Mouse (Mus musculus) midbrain, embryonic 10.5 days (tissue): Measurements from ENCODE around the gene Ryr2. TPM values are rescaled to one million over a fixed set of nuclear protein-coding genes. Genes with fewer than 3 reads are reported as not detected.
"Not testable (repeated sequence)": the region's sequence is repeated elsewhere in the genome, so short reads cannot be mapped to it uniquely, and the experiment has no call there.

Experiments used
- DNase-seq: peaks from one replicate; pipeline ENCODE4 v3.0.0-alpha.2; 2017; ENCODE audit warnings: low spot score
- H3K27ac ChIP-seq: fragments of 300-500 bp; sonication (generic); replicated peaks from 2 replicates; pipeline ENCODE4 v1.5.1; 2016; ENCODE audit warnings: mild to moderate bottlenecking
- H3K27me3 ChIP-seq: fragments of 300-500 bp; sonication (generic); 2 replicates; pipeline ENCODE4 v1.6.1; 2016; ENCODE audit warnings: low read depth, mild to moderate bottlenecking; ENCODE audit not compliant: poor library complexity, severe bottlenecking
- H3K36me3 ChIP-seq: fragments of 300-500 bp; sonication (generic); 2 replicates; pipeline ENCODE4 v1.6.1; 2016; ENCODE audit warnings: mild to moderate bottlenecking, moderate library complexity
- H3K4me1 ChIP-seq: fragments of 300-500 bp; sonication (generic); 2 replicates; pipeline ENCODE4 v1.6.1; 2016
- H3K4me3 ChIP-seq: fragments of 300-500 bp; sonication (generic); 2 replicates; pipeline ENCODE4 v1.5.1; 2016; ENCODE audit warnings: mild to moderate bottlenecking, moderate library complexity
- H3K9me3 ChIP-seq: fragments of 300-500 bp; sonication (generic); replicated peaks from 2 replicates; pipeline ENCODE4 v1.6.1; 2016; ENCODE audit warnings: mild to moderate bottlenecking
- WGBS: fragments of 180-500 bp; shearing (Covaris S2); methylation state at CpG from one replicate; pipeline ENCODE4 v1.1.7; 2016; 5-methylcytosine and 5-hydroxymethylcytosine counted together
- polyA plus RNA-seq: library from polyadenylated mRNA; unstranded; fragments of >200 nt; fragmentation: Nextera tagmentation; extraction: Ambion mirVana; gene quantifications from 2 replicates; pipeline ENCODE4 v1.2.1, GENCODE M21; 2016

The Ryr2 gene
- 0.07 and 0.31 TPM in 2 replicates for polyA plus RNA-seq

- WGBS, result 8% methylated on average over 56 of the region's 64 CpGs
- Histone ChIP-seq H3K36me3 (no peaks in the 10 kb centered on the region), H3K27ac (peak within 1 kb of the TSS; percentile 71), H3K27me3 (peaks cover 60% of the 10 kb centered on the region), H3K9me3 (no peaks in the 10 kb centered on the region), H3K4me3 (peak within 1 kb of the TSS; percentile 79), H3K4me1 (peaks cover 20% of the 10 kb centered on the region)
- peak; percentile 80 for DNase-seq
Observed at GRCm38 (mm10) chr13:12106662-12107632, at the start of gene Ryr2. Gene Ryr2, minus strand, starts transcription at chr13:12106945.

- no peaks in the 10 kb centered on the region for H3K9me3 ChIP-seq
- H3K4me3 ChIP-seq, result no peak overlapping the region
- H3K36me3 ChIP-seq, result no peaks in the 10 kb centered on the region
- no peak overlapping the region for H3K27ac ChIP-seq
- H3K4me1 ChIP-seq, result peaks cover 2% of the 10 kb centered on the region; the same call in 1 of the 2 replicates
- WGBS, result 79% methylated on average over 11 of the region's 11 CpGs
- no peak for DNase-seq
- H3K27me3 ChIP-seq, result no peaks in the 10 kb centered on the region
Observed at GRCm38 (mm10) chr13:12153922-12154321, 47.2 kb upstream of the Ryr2 start.

- DNase-seq, result no peak
- no peak overlapping the region for H3K4me3 ChIP-seq
- WGBS, result 91% methylated on average over 6 of the region's 6 CpGs
- no peaks in the 10 kb centered on the region for H3K36me3 ChIP-seq
- no peaks in the 10 kb centered on the region for H3K4me1 ChIP-seq
- H3K27me3 ChIP-seq, result no peaks in the 10 kb centered on the region
- H3K9me3 ChIP-seq, result no peaks in the 10 kb centered on the region
- H3K27ac ChIP-seq, result no peak overlapping the region
Observed at GRCm38 (mm10) chr13:12146918-12147507, 40.3 kb upstream of the Ryr2 start.

- 90% methylated on average over 2 of the region's 2 CpGs for WGBS
- H3K4me1 ChIP-seq, result no peaks in the 10 kb centered on the region
- H3K9me3 ChIP-seq, result no peaks in the 10 kb centered on the region
Observed at GRCm38 (mm10) chr13:12146402-12146801, 39.7 kb upstream of the Ryr2 start.

GRCm38 (mm10) chr13:12143347-12143746 is 36.6 kb upstream of the Ryr2 start:
- WGBS, result 91% methylated on average over 5 of the region's 5 CpGs

More at GRCm38 (mm10) chr13:12146402-12146801, 39.7 kb upstream of the Ryr2 start:
- H3K4me3 ChIP-seq, result no peak overlapping the region
- no peaks in the 10 kb centered on the region for H3K27me3 ChIP-seq
- H3K27ac ChIP-seq, result no peak overlapping the region
- no peak for DNase-seq
- H3K36me3 ChIP-seq, result no peaks in the 10 kb centered on the region

GRCm38 (mm10) chr13:12136461-12136860 is 29.7 kb upstream of the Ryr2 start:
- H3K4me3 ChIP-seq, H3K36me3 ChIP-seq, H3K27me3 ChIP-seq, H3K27ac ChIP-seq, H3K9me3 ChIP-seq, H3K4me1 ChIP-seq, DNase-seq: not testable (repeated sequence)
- 89% methylated on average over 10 of the region's 10 CpGs for WGBS

More at GRCm38 (mm10) chr13:12143347-12143746, 36.6 kb upstream of the Ryr2 start:
- Histone ChIP-seq H3K36me3 (no peaks in the 10 kb centered on the region), H3K4me3 (no peak overlapping the region), H3K4me1 (no peaks in the 10 kb centered on the region), H3K27me3 (no peaks in the 10 kb centered on the region), H3K9me3 (no peaks in the 10 kb centered on the region), H3K27ac (no peak overlapping the region)
- DNase-seq, result no peak

GRCm38 (mm10) chr13:12133549-12133948 is 26.8 kb upstream of the Ryr2 start:
- H3K27me3 ChIP-seq, result no peaks in the 10 kb centered on the region
- no peak for DNase-seq
- peaks cover 14% of the 10 kb centered on the region for H3K4me1 ChIP-seq
- 89% methylated on average over 7 of the region's 7 CpGs for WGBS
- H3K9me3 ChIP-seq, result 0 out of 2 replicates have a peak, but pooled peaks cover 3% of the 10 kb centered on the region
- no peaks in the 10 kb centered on the region for H3K36me3 ChIP-seq
- no peak overlapping the region for H3K27ac ChIP-seq
- H3K4me3 ChIP-seq, result no peak overlapping the region

GRCm38 (mm10) chr13:12132160-12132710 is 25.5 kb upstream of the Ryr2 start:
- no peaks in the 10 kb centered on the region for H3K27me3 ChIP-seq
- 0 out of 2 replicates have a peak, but pooled peaks cover 2% of the 10 kb centered on the region for H3K9me3 ChIP-seq
- WGBS, result 76% methylated on average over 3 of the region's 3 CpGs
- no peak for DNase-seq
- no peak overlapping the region for H3K4me3 ChIP-seq
- no peaks in the 10 kb centered on the region for H3K36me3 ChIP-seq
- no peak overlapping the region for H3K27ac ChIP-seq
- H3K4me1 ChIP-seq, result peaks cover 14% of the 10 kb centered on the region

- no peaks in the 10 kb centered on the region for H3K9me3 ChIP-seq
- H3K4me1 ChIP-seq, result peaks cover 14% of the 10 kb centered on the region
- H3K36me3 ChIP-seq, result no peaks in the 10 kb centered on the region
- H3K27me3 ChIP-seq, result no peaks in the 10 kb centered on the region
- no peak overlapping the region for H3K4me3 ChIP-seq
- 93% methylated on average over 1 of the region's 1 CpGs for WGBS
- no peak for DNase-seq
- no peak overlapping the region for H3K27ac ChIP-seq
Observed at GRCm38 (mm10) chr13:12129121-12129520, 22.4 kb upstream of the Ryr2 start.

GRCm38 (mm10) chr13:12126099-12126498 is 19.4 kb upstream of the Ryr2 start:
- Histone ChIP-seq H3K27ac (no peak overlapping the region), H3K36me3 (no peaks in the 10 kb centered on the region), H3K9me3 (no peaks in the 10 kb centered on the region), H3K27me3 (no peaks in the 10 kb centered on the region), H3K4me1 (peaks cover 2% of the 10 kb centered on the region; the same call in 1 of the 2 replicates), H3K4me3 (no peak overlapping the region)
- DNase-seq, result no peak

- no peak overlapping the region for H3K4me3 ChIP-seq
- DNase-seq, result no peak
- 93% methylated on average over 7 of the region's 7 CpGs for WGBS
- no peaks in the 10 kb centered on the region for H3K27me3 ChIP-seq
- no peaks in the 10 kb centered on the region for H3K36me3 ChIP-seq
- no peak overlapping the region for H3K27ac ChIP-seq
- no peaks in the 10 kb centered on the region for H3K4me1 ChIP-seq
- H3K9me3 ChIP-seq, result no peaks in the 10 kb centered on the region
Observed at GRCm38 (mm10) chr13:12124940-12125540, 18.3 kb upstream of the Ryr2 start.

- 88% methylated on average over 8 of the region's 8 CpGs for WGBS
- DNase-seq, result no peak
- no peak overlapping the region for H3K4me3 ChIP-seq
Observed at GRCm38 (mm10) chr13:12115551-12115950, 8.8 kb upstream of the Ryr2 start.

More at GRCm38 (mm10) chr13:12115551-12115950, 8.8 kb upstream of the Ryr2 start:
- no peak overlapping the region for H3K27ac ChIP-seq
- no peaks in the 10 kb centered on the region for H3K27me3 ChIP-seq
- H3K9me3 ChIP-seq, result no peaks in the 10 kb centered on the region
- no peaks in the 10 kb centered on the region for H3K36me3 ChIP-seq
- no peaks in the 10 kb centered on the region for H3K4me1 ChIP-seq
